Mouse (Mus musculus): ENCODE data around the gene Zc3h6. TPM values are rescaled to one million over a fixed set of nuclear protein-coding genes. Genes with fewer than 3 reads are reported as not detected.

The Zc3h6 gene
- 0.39 and 1.6 TPM in 2 replicates for polyA plus RNA-seq (2012; rRNA removed; ENCODE audit: low replicate concordance)

DNA sequence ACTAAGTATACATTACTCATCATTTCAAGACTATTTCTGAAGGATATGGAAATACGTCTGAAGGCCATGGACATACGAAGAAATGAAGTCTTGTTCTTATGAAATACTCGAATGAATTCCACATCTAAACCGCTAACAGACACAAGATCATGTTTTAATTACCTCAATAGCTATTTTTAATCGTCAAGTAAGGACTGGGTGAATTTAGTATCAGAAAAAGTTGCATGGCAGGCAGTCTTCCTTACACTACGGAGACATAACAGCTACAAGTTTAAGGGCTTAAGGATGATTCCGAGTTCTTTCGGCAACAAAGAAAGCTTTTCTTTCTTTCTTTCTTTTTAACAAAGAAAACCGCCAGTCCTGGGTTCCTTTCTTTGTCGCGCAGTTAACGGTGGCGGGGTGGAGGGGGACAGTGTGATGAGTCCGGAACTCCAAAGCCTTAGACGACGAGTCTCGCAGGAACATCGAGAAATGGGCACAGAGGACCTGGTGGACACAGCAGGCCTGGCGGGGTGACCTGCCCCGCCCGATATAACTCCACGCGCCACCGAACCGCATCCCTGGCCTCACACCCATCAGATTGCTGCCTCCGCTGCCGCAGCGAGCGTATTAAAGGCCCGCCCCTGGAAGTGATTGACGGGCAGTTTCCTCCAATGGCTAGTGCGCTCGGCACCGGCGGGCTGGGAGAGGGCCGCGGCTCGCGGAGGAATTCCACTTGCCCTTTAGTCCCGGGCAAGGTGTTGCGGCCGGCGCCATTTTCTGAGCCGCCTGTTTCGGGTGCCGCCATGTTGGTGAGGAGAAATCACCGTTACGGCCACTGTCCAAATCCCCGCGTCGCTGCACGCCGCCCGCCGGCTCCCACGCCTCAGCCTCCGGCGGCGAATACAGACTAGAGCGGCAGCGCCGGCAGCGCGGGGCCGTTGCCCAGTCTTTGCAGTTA lies at the start of gene Zc3h6:
Gene Zc3h6 (plus strand): TSS at position 762 of the 940 bp plus-strand sequence.

DNA sequence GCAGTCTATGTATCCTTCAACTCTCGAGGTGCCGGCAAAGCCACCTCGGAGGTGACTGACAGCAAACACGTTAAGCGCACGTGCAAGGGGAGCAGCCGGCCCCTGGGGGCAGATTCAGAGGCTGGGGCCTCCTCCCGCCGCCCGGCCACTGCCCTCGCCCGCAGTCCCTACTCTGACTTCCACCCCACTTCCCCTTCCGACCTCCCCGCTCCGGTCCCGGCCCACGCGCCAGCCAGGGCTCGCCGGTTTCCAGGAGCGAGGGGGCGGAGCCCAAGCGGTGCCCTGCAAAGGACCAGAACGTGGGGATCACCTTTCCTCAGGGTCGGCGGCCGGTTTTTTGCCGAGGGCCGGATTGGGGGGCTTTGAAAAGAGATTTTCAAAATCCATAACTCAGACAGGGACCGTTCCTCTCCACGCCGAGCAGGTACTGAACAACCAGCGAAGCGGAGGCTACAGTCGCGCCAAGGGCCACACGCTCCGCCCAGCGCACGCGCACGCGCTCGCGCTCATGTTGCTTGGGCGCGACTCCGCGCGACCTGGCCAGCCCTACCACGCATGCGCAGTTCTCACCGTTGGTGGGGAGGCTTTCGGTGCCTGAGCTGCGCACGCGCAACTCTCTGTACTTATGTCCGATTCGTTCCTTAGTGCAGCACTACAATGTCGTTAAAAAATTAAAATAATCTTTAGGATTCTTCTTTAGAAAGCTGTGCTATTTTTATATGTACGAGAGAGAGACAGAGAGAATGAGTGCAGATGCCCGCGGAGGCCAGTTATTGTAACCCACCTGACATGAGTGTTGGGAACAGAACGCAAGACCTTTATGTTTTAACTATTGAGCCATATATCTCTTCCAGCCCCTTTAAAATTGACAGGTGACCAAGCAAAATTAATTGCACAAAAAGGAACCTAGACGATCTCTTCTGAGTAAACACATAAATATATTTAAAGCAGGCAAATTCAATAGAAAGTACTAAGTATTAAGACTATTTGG lies 23.4 kb upstream of the Zc3h6 start, which contains the start of gene Zc3h8:
Gene Zc3h8 (minus strand): TSS at position 540 of the 991 bp plus-strand sequence.

DNA sequence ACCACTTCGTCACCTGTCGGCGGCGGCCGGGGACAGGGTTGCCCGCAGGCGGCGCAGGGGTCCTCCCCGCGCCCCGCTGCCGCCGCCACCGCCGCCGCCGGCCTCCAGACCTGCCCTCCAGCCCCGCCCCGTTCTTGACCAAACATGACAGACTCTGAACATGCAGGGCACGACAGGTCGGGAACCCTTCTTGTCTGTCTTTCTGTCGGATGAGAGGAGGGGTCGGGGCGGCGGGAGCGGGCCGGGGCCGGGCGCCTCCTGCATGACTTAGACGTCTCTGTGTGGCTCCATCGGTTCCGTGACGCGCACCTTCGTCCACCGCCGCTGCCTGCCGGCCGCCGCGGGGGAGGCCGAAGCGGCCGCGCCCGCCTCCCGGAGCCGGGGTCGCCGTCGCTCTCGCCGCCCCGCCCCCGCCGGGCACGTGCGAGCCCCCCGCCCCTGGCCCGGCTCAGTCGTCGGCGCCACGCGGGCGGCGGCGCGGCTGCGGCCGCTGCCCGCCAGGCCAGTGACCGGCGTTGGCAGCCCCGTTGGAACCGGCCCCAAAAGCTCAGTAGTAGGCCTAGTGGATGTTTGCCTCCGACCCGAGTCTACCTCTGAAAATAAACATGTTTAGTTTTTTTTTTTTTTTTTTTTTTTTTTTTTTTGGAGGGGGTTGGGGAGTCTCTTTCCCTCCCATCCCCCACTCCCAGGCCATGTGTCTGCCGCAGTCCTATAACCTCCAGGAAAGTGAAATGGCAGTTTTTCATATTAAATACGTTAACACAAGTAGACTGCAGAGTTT lies 649 bp downstream of the Zc3h6 start, which contains the start of gene Gm10762:
Gene Gm10762 (minus strand): TSS at position 65 of the 781 bp plus-strand sequence.

DNA sequence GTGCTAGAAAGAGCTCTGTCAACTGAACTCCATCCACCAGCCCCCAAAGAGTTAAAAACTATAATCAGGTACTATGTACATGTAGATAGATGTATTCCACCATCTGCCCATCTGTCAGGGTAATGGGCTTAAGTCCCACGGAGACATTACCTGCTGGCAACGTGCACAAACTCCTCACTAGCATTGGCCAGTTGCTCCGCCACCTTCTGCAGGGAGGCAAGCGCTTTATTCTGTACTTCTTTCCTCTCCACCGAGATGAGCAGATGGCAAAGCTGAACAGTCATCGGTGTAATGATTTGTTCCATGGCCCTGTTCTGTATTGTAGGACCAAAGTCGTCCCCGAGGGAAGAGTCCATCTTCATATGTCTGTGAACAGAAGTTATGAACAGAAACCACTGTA lies 80.6 kb downstream of the Zc3h6 start, which contains the start of gene Vinac1:
Gene Vinac1 (minus strand): TSS at position 362 of the 400 bp plus-strand sequence.

DNA sequence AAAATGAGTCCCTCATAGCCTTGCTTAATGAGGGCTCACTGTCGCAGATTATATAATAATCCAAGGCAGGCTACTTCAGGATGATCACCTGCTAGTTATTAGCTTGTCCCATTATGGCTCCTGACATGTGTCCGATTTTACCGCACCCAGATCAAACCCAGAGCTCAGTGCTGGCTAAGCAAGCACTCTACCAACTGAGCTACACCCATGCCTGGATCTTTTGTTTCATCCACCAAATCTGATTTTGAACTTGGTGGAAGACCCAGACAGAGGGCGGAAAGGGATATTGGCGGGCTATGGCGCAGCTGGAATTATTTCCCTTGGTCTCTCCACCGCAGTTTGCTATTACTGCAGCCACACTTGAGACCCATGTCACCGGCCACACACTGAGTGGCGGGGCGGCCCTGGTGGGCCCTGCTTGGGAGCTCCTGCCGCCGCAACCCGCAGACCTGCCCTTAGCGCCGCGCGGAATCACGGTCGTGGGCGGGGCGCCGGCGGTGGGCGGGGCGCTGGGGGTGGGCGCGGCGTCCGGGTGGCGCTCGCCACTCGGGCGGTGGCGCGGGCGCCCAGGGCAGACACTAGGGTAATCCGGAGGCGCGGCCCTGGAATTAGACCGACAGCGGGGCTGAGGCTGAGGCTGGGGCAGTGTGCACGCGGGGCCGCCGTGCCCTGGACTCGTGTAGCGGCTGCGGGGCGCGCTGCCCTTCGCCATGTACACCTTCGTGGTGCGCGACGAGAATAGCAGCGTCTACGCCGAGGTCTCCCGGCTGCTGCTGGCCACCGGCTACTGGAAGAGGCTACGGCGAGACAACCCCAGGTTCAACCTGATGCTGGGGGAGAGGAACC lies 98.5 kb downstream of the Zc3h6 start, which contains the start of gene Ttl:
Gene Ttl (plus strand): TSS at position 506 of the 846 bp plus-strand sequence.

Other genes starting within 250 kb of the Zc3h6 start
- 8.7 and 8.8 TPM in 2 replicates for gene Tmem87b, start 149.3 kb upstream of the Zc3h6 start, polyA plus RNA-seq (2012; rRNA removed; ENCODE audit: low replicate concordance)
- gene Fbln7, start 104.4 kb upstream of the Zc3h6 start, polyA plus RNA-seq (2012; rRNA removed; ENCODE audit: low replicate concordance) = 3.4 and 4.3 TPM in 2 replicates
- gene Zc3h8, start 23.3 kb upstream of the Zc3h6 start, polyA plus RNA-seq (2012; rRNA removed; ENCODE audit: low replicate concordance) = 0.18 and 0.53 TPM in 2 replicates
- gene Gm10762, start 323 bp downstream of the Zc3h6 start, polyA plus RNA-seq (2012; rRNA removed; ENCODE audit: low replicate concordance) = 2.2 and 2.5 TPM in 2 replicates
- gene Vinac1, start 80.8 kb downstream of the Zc3h6 start, polyA plus RNA-seq (2012; rRNA removed; ENCODE audit: low replicate concordance) = 0.07 TPM in 1 of 2 replicates, not detected in the other
- 1.00 and 2.2 TPM in 2 replicates for gene Ttl, start 98.5 kb downstream of the Zc3h6 start, polyA plus RNA-seq (2012; rRNA removed; ENCODE audit: low replicate concordance)
- gene Polr1b, start 133.6 kb downstream of the Zc3h6 start, polyA plus RNA-seq (2012; rRNA removed; ENCODE audit: low replicate concordance) = 7.0 and 13.4 TPM in 2 replicates
- gene Chchd5, start 162.3 kb downstream of the Zc3h6 start, polyA plus RNA-seq (2012; rRNA removed; ENCODE audit: low replicate concordance) = 26.5 and 58.9 TPM in 2 replicates
- gene Slc20a1, start 231.4 kb downstream of the Zc3h6 start, polyA plus RNA-seq (2012; rRNA removed; ENCODE audit: low replicate concordance) = 5.7 and 6.9 TPM in 2 replicates